Mouse (Mus musculus): ENCODE results near the gene Hist1h2be.
"Not testable (repeated sequence)": the region's sequence is repeated elsewhere in the genome, so short reads cannot be mapped to it uniquely, and the experiment has no call there.

The Hist1h2be gene

DNA sequence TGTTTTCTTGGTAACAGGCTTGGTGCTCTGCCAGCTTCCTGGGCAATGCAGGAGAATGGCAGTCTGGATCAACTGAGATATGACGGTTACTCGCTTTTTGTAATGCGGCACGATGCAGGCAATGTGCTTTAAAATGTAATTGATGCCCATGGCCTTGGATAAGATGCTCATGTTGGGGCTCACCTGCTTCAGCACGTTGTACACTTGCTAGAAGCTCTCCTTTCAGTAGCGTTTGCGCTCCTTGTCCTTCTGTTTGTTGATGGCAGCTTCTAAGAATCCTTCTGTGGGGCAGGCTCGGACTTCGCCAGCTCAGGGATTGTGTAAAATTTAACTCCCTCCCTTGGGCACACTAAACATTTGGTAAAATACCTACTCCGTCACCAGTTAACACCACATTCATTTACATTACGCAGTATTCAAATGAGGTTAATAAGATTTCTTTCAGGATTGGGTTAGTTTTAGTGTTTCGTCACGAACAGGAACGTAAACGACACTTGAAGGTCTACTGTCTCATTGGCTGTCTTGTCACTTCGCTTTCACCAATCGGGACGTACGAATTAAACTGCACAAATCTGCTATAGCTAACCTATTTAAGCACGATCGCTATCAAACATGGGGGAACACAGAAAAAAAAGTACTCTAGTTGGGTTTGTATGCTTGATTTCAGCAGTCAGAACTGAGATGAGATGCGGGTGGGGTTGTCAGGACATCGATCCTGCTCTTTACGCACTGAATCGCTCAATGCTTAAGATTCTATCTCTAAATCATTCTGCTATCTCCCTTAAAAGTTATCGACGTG lies at the start of gene Hist1h2be:
Hist1h2be (minus strand) TSS at position 392 of the 799 bp plus-strand sequence.
- peak; percentile 81 for DNase-seq

- DNase-seq: no peak
Measured at GRCm38 (mm10) chr13:23662536-23662935, 41.6 kb upstream of the Hist1h2be start.

DNA sequence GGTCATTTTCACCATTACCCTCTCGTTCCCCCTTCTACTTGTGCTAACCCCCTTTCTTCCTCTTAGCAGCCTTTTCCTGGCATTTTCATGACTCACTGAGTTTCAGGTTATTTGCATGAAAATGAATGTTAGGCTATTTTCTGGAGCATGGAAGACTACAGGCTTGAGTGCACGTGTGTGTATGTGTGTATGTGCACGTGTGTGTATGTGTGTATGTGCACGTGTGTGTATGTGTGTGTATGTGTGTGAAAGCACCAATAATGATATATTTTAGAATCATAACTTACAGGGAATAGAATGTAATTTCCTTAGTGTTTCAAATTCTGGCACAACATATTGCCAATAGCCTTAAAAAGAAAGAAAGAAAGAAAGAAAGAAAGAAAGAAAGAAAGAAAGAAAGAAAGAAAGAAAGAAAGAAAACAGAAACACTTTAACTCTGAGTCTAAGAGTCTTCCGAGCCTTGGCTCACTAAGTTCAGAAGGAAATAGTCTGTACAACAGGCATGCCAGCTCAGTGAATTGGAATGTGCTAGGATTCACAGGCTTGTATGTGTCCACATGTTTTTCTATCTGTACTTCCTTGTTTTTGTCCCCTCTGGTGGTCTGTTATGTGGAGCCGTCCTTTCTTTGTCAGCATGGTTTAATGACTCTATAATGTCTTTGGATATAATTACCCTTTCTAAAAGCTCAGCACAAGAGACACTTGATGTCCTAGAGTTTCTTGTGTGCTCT lies 38.9 kb upstream of the Hist1h2be start:
- DNase-seq: no peak

DNA sequence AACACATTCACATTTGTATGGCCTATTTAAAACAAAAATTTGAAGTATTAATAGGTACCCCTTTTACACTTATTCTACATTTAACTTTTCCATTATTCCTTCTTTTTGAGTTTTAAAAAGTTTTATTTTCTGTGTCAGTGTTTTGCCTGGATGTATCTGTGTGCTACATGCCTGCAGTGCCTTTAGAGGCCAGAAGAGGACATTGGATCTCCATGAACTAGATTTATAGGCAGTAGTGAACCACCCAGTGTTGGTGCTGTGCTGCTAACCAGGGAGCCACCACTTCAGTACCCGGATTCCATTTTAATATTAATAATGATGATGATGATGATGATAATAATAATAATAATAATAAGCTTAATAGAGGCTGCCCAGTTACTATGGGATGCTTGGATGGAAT lies 9.7 kb upstream of the Hist1h2be start:
- no peak for DNase-seq

- no peak for DNase-seq
Measured at GRCm38 (mm10) chr13:23622861-23623450, 2.0 kb upstream of the Hist1h2be start.

DNA sequence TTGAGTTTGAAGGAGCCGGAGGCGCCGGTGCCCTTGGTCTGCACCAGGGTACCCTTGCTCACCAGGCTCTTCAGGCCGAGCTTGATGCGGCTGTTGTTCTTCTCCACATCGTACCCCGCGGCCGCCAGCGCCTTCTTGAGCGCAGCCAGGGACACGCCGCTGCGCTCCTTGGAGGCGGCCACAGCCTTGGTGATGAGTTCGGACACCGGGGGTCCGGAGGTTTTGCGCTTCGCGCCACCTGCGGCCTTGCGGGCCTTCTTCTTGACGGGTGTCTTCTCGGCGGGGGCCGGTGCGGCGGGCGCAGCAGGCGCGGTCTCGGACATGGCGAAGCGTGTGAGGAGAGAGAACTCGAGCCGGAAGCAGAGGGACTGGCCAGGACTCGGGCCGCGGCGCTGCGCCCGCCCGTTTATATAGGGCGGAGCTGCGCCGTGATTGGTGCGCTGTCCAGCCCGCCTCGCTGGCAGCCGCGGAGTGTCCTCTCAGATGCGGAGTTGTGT lies 1.3 kb upstream of the Hist1h2be start, which contains the start of gene Hist1h1e:
Hist1h1e (minus strand) TSS at position 384 of the 497 bp plus-strand sequence.
- DNase-seq: peak; percentile 90

GRCm38 (mm10) chr13:23621532-23622174 lies 729 bp upstream of the Hist1h2be start:
- peak; percentile 78 for DNase-seq

DNA sequence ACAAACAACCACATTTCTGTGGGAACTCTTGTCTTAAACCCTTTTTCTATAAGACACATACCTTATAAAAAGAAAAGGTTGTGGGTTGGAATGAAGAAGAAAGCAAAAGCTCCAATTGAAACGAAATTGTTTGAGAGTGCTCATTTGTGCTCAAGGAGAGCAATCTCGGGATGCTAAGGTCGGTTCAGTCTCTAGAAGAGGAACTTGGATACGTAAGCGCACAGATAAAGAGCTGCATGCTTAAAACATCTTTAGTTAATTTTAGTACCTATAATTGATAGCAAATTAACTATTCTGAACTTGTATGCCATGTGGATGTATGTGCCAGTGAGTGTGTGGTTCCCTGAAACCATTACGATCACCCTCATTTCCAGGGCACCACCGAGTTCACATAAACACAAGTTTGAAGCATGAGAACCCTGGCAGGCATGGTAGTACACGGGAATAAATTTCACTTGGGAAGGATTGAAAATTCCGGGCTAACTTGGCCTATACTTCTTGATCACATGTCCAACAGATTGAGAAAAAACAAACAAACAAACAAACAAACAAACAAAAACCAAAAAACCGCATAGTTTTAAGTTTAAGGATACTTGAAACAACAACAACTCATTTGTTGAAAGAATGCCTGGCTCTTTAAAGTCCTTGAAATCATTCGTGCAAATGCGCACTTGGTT lies 730 bp downstream of the Hist1h2be start:
- peak; percentile 27 for DNase-seq

DNA sequence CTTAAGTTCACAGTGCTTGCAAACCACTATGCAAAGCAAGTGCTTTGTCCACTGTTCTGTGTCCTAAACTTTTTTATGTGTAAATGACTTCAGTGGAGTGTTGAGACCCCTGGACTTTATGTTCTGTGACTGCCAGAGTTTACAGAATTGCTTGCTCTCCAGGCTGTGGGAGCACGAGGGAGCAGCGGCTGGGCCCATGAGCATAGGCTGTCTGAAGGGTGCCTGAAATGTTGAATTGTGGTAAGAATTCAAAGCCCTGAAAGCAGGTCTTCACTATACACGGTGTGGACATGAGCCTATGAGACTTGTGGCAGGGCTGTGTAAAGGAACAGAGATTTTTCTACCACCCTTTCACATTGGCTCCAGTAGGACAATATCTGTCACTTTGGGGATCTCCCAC lies 9.3 kb downstream of the Hist1h2be start:
- no peak for DNase-seq

- no peak for DNase-seq
Measured at GRCm38 (mm10) chr13:23610393-23610792, 10.5 kb downstream of the Hist1h2be start.

DNA sequence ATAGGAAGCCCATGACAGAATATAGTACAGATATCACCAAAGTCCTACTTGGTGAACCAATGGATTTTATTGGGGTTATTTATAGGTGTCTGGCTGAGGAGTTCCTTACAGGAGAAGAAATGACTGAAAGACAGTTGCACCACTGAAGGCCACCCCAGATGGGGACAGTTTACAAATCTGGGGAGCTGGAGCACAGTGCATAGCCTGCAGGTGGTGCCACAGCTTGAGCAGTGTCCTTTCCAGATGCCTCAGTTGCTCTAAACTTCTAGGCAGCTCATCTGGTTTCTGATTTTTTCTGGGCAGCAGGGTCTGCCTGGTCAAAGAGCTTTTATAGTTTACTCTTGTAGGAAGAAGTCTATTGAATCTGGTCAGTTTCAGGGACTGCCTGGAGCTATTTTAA lies 11.1 kb downstream of the Hist1h2be start:
- no peak for DNase-seq

GRCm38 (mm10) chr13:23609209-23609608 lies 11.7 kb downstream of the Hist1h2be start:
- DNase-seq: no peak

DNA sequence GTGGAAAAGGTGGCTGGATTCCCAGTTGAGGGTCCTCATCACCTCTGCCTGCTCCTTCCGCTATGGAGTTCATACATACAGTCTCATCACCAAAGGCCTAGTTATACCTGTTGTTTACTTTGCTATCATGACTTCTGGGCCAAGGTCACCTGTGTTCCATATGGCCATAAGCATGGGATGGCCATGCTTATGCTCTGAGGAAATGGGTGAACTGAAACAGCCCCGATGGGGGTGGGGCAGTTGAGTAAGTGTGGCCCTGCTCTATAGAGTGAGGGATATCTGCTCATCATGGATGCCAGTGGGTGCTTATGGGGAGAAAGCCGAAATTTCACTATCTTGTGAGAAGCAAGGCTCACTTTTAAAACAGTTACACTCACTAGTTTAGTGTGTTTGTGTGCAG lies 15.9 kb downstream of the Hist1h2be start:
- no peak for DNase-seq

- no peak for DNase-seq
Measured at GRCm38 (mm10) chr13:23604452-23604851, 16.5 kb downstream of the Hist1h2be start.

DNA sequence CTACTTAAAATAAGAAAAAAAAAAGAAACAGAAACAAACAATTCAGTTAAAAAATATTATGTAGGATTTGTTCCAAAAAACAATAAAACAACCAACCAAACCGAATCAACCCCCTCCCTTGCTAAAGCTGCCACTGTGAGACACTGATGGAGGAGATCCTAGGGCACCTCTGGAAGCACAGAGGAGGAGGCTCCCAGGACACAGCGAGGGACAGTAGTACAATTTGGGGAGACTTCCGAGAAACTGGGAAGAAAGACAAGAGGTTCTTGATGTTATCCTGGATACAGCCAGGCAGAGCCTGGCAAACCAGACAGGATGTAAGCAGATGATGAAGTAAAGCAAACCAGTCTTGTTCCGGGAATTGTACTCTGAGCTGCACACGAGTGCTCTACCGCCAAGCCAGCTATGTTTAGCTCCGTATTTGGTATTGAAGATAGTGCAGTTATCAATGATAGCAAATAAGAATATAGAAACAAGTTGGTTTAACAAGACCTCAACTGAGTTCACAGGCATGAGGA lies 17.7 kb downstream of the Hist1h2be start:
- no peak for DNase-seq

- peak; percentile 55 for DNase-seq
Measured at GRCm38 (mm10) chr13:23597957-23598356, 23.0 kb downstream of the Hist1h2be start.

DNA sequence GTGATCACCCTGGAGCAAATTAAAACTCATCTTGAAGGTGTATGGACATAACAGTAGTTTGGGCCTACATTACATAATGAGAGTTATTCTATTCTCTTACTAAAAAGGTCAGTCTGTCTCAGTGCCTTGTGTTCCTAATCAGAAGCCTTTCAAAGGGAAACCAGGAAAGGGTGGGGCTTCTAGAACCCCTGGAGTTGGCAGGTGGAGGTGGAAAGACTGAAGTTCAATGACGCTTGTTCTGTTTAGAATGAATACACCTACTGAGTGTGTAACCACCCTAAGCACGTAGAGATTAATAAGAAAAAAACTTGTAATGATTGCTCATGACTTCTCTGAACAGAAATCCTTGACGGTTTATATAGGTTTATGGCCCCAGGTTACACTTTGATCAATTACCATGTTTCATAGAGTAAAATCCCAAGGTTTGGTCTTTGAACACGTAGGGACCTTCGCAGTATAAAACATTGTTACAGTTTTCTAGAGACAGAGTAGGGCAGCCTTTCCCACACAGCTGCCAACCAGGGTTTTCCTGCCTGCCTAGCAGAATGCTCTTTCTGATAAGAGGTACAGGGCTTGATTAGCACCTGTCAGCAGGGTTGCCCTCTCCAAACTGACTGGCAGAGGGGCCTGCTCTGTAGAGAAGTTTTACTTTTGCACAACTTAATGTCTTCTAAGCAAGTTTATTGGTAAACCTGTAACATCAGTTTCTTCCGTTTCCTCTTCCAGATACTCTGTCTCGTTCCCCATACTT lies 25.1 kb downstream of the Hist1h2be start:
- DNase-seq: no peak

GRCm38 (mm10) chr13:23595185-23595584 lies 25.7 kb downstream of the Hist1h2be start:
- no peak for DNase-seq

DNA sequence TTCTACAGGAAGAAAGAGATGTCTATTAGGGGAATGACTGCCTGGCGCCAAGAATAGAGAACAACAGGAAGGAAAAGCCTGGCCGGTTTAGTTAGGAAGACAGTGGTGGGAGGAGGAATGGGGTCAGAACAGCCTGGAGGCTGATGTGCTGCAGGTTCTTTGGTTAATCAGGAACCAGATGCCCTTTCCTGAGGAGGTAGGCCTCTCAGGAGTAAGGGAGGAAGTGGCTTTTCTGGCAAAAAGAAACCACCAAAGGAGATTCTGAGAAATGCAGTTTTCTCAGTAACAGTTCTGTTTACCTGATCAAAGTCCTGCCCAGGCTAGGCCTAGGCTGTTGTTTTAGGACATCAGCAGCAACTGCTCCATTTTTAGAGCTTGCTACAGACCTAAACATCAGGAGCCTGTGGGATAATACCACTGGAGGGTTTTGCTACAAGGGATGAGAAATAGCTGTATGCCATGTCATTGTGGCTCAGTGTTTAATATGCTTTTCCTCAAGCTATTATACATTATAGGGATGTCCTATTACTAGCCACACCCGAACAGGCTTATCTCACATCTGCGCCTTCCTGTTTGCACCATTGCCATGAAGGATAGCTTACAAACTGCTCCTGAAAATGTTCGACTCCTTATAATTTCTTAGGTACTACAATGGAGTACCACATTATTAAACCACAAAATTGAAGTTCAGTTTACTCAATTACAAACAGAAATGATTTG lies 27.7 kb downstream of the Hist1h2be start:
- no peak for DNase-seq

GRCm38 (mm10) chr13:23592614-23593013 lies 28.3 kb downstream of the Hist1h2be start:
- peak; percentile 73 for DNase-seq

DNA sequence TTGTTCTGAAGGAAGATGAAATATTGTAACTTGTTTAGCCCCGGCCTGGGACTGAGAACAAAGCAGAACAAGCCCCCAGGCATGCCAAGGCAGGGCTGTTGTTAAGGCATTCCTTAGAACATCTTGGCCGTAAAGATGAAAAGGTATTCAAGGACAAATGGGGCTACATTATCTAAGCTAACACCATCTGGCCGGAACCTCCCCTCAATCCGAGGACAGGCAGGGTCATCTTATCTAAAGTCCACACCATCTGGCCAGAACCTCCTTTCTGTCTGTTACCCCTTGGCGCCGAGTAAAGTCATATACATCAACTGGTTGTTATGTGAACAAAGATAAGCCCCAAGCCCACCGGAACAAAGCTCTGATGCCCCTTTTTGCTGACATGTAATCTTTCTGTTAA lies 29.0 kb downstream of the Hist1h2be start:
- not testable (repeated sequence) for DNase-seq

Measured in cerebellum, adult 11-12 months (tissue).